Mouse (Mus musculus) mature B cell (primary cell): ENCODE measurements at regions not wholly inside any gene's neighbourhood (a gene's known extent, or its start where the extent isn't known, plus 50 kb on each side); places are given as distances from the start of the nearest gene placed in this dataset.

Experiments
- in situ Hi-C: fragments of 300-500 bp; cut with MboI; formaldehyde crosslinking; loops from 2 replicates; pipeline ENCODE4 v1.14.3; 2019

- in situ Hi-C loops = no loop called here
Observed at GRCm38 (mm10) chr10:99367757-99368156, 104.7 kb downstream of the Dusp6 start.

- in situ Hi-C loops = no loop called here
Observed at GRCm38 (mm10) chr10:99375101-99375500, 112.1 kb downstream of the Dusp6 start.

GRCm38 (mm10) chr10:99376430-99376829 is 113.4 kb downstream of the Dusp6 start:
- in situ Hi-C loops = no loop called here

GRCm38 (mm10) chr10:99377548-99377947 is 114.5 kb downstream of the Dusp6 start:
- in situ Hi-C loops = no loop called here

- in situ Hi-C loops = no loop called here
Observed at GRCm38 (mm10) chr10:99379156-99379555, 116.1 kb downstream of the Dusp6 start.

GRCm38 (mm10) chr10:99380170-99380569 is 117.1 kb downstream of the Dusp6 start:
- in situ Hi-C loops = no loop called here

GRCm38 (mm10) chr10:99383028-99383427 is 120.0 kb downstream of the Dusp6 start:
- in situ Hi-C loops = no loop called here

GRCm38 (mm10) chr10:99384366-99384765 is 121.3 kb downstream of the Dusp6 start:
- in situ Hi-C loops = no loop called here

- in situ Hi-C loops = no loop called here
Observed at GRCm38 (mm10) chr10:99384851-99385250, 121.8 kb downstream of the Dusp6 start.

- in situ Hi-C loops = no loop called here
Observed at GRCm38 (mm10) chr10:99385854-99386253, 122.8 kb downstream of the Dusp6 start.

GRCm38 (mm10) chr10:99388526-99388925 is 125.5 kb downstream of the Dusp6 start:
- in situ Hi-C loops = no loop called here

- in situ Hi-C loops = no loop called here
Observed at GRCm38 (mm10) chr10:99388986-99389385, 126.0 kb downstream of the Dusp6 start.

GRCm38 (mm10) chr10:99390609-99391183 is 127.7 kb downstream of the Dusp6 start:
- in situ Hi-C loops = no loop called here

- in situ Hi-C loops = no loop called here
Observed at GRCm38 (mm10) chr10:99391725-99392124, 128.7 kb downstream of the Dusp6 start.

GRCm38 (mm10) chr10:99392979-99393378 is 129.9 kb downstream of the Dusp6 start:
- in situ Hi-C loops = no loop called here

GRCm38 (mm10) chr10:99393523-99393922 is 130.5 kb downstream of the Dusp6 start:
- in situ Hi-C loops = no loop called here

GRCm38 (mm10) chr10:99395411-99395810 is 132.4 kb downstream of the Dusp6 start:
- in situ Hi-C loops = no loop called here

- in situ Hi-C loops = no loop called here
Observed at GRCm38 (mm10) chr10:99396630-99397029, 133.6 kb downstream of the Dusp6 start.

GRCm38 (mm10) chr10:99400076-99400475 is 137.0 kb downstream of the Dusp6 start:
- in situ Hi-C loops = no loop called here

GRCm38 (mm10) chr10:99406764-99407163 is 143.7 kb downstream of the Dusp6 start:
- in situ Hi-C loops = no loop called here

GRCm38 (mm10) chr10:99408786-99409185 is 145.8 kb downstream of the Dusp6 start:
- in situ Hi-C loops = no loop called here

GRCm38 (mm10) chr10:99409744-99410143 is 146.7 kb downstream of the Dusp6 start:
- in situ Hi-C loops = no loop called here

GRCm38 (mm10) chr10:99410754-99411153 is 147.7 kb downstream of the Dusp6 start:
- in situ Hi-C loops = no loop called here

- in situ Hi-C loops = no loop called here
Observed at GRCm38 (mm10) chr10:99413455-99413854, 150.4 kb downstream of the Dusp6 start.
